Mouse (Mus musculus) midbrain, embryonic 11.5 days (tissue): ENCODE results near the gene Acoxl. TPM values are rescaled to one million over a fixed set of nuclear protein-coding genes. Genes with fewer than 3 reads are reported as not detected.

Experiments used
- ATAC-seq: fragments of 200-750 bp; cut with Nextera tagmentation; 2 replicates; pipeline ENCODE4 v1.8.0; 2017; ENCODE audit warnings: moderate TSS enrichment, moderate library complexity; ENCODE audit not compliant: low FRiP score
- DNase-seq: peaks from one replicate; pipeline ENCODE4 v3.0.0; 2015; ENCODE audit warnings: low spot score; ENCODE audit errors: missing footprints
- H3K27ac ChIP-seq: fragments of 300-500 bp; sonication (generic); 2 replicates; pipeline ENCODE4 v1.5.1; 2014; ENCODE audit warnings: low read depth, low read length
- H3K27me3 ChIP-seq: fragments of 300-500 bp; sonication (generic); 2 replicates; pipeline ENCODE4 v1.6.1; 2014; ENCODE audit warnings: mild to moderate bottlenecking, low read length, moderate library complexity, mixed read lengths; ENCODE audit not compliant: control insufficient read depth, insufficient read depth
- H3K36me3 ChIP-seq: fragments of 300-500 bp; sonication (generic); 2 replicates; pipeline ENCODE4 v1.6.1; 2014; ENCODE audit warnings: mild to moderate bottlenecking, low read length, moderate library complexity, mixed read lengths; ENCODE audit not compliant: control insufficient read depth, insufficient read depth
- H3K4me1 ChIP-seq: fragments of 300-500 bp; sonication (generic); 2 replicates; pipeline ENCODE4 v1.6.1; 2014; ENCODE audit warnings: low read length; ENCODE audit not compliant: control insufficient read depth, insufficient read depth
- H3K4me2 ChIP-seq: fragments of 300-500 bp; sonication (generic); 2 replicates; pipeline ENCODE4 v1.6.1; 2014; ENCODE audit warnings: mild to moderate bottlenecking, moderate library complexity
- H3K4me3 ChIP-seq: fragments of 300-500 bp; sonication (generic); 2 replicates; pipeline ENCODE4 v1.5.1; 2014; ENCODE audit warnings: low read depth, low read length
- H3K9ac ChIP-seq: fragments of 300-500 bp; sonication (generic); 2 replicates; pipeline ENCODE4 v1.6.1; 2014; ENCODE audit warnings: low read length
- H3K9me3 ChIP-seq: fragments of 300-500 bp; sonication (generic); 2 replicates; pipeline ENCODE4 v1.6.1; 2016; ENCODE audit warnings: low read length; ENCODE audit not compliant: control insufficient read depth
- WGBS: fragments of 180-500 bp; shearing (Covaris S2); extraction: QIAGEN DNeasy Blood & Tissue Kit; methylation state at CpG from one replicate; pipeline ENCODE4 v1.1.7; 2014; 5-methylcytosine and 5-hydroxymethylcytosine counted together
- polyA plus RNA-seq: library from polyadenylated mRNA; unstranded; fragments of >200 nt; fragmentation: Nextera tagmentation; extraction: Ambion mirVana; gene quantifications from 2 replicates; pipeline ENCODE4 v1.2.1, GENCODE M21; 2014

Gene Acoxl
- polyA plus RNA-seq, 1 experiment from 2014 or later = 0.18 TPM

- peaks cover 12% of the 10 kb centered on the region for H3K27me3 ChIP-seq
- H3K27ac ChIP-seq = no peak overlapping the region
These were observed 2.7 kb downstream of the Acoxl start for GRCm38 (mm10) chr2:127841402-127841801.

GRCm38 (mm10) chr2:127842421-127842820, 3.7 kb downstream of the Acoxl start:
- Histone ChIP-seq H3K4me1 (peaks cover 7% of the 10 kb centered on the region), H3K4me3 (no peak overlapping the region), H3K9ac (no peak overlapping the region), H3K9me3 (no peaks in the 10 kb centered on the region), H3K4me2 (no peak overlapping the region), H3K27me3 (peaks cover 12% of the 10 kb centered on the region), H3K36me3 (no peaks in the 10 kb centered on the region), H3K27ac (no peak overlapping the region)
- DNase-seq (no peak), ATAC-seq (no peak)
- WGBS = 77% methylated on average over 3 of the region's 3 CpGs

More at GRCm38 (mm10) chr2:127841402-127841801, 2.7 kb downstream of the Acoxl start:
- Histone ChIP-seq H3K4me1 (peaks cover 7% of the 10 kb centered on the region), H3K36me3 (no peaks in the 10 kb centered on the region), H3K9me3 (no peaks in the 10 kb centered on the region), H3K4me3 (no peak overlapping the region), H3K9ac (no peak overlapping the region), H3K4me2 (no peak overlapping the region)
- WGBS = 88% methylated on average over 1 of the region's 1 CpGs
- DNase-seq (no peak), ATAC-seq (no peak)

- H3K4me1 ChIP-seq = no peaks in the 10 kb centered on the region
- no peaks in the 10 kb centered on the region for H3K36me3 ChIP-seq
- whole genome bisulfite sequencing = 41% methylated on average over 7 of the region's 7 CpGs
- no peak for DNase-seq
- no peaks in the 10 kb centered on the region for H3K9me3 ChIP-seq
- H3K9ac ChIP-seq = no peak overlapping the region
- H3K27ac ChIP-seq = no peak overlapping the region
- H3K4me3 ChIP-seq = no peak overlapping the region
- no peak overlapping the region for H3K4me2 ChIP-seq
- H3K27me3 ChIP-seq = no peaks in the 10 kb centered on the region
- no peak for ATAC-seq
These were observed 6.8 kb downstream of the Acoxl start for GRCm38 (mm10) chr2:127845346-127845982.

GRCm38 (mm10) chr2:127846008-127846407, 7.3 kb downstream of the Acoxl start:
- Histone ChIP-seq H3K27me3 (no peaks in the 10 kb centered on the region), H3K4me3 (no peak overlapping the region), H3K27ac (no peak overlapping the region), H3K36me3 (no peaks in the 10 kb centered on the region), H3K9me3 (no peaks in the 10 kb centered on the region), H3K9ac (no peak overlapping the region), H3K4me1 (no peaks in the 10 kb centered on the region), H3K4me2 (no peak overlapping the region)
- no peak for DNase-seq
- no peak for ATAC-seq

- ATAC-seq (no peak), DNase-seq (no peak)
- H3K36me3 ChIP-seq = no peaks in the 10 kb centered on the region
- H3K4me2 ChIP-seq = no peak overlapping the region
- no peak overlapping the region for H3K4me3 ChIP-seq
- 26% methylated on average over 1 of the region's 1 CpGs for WGBS
- no peak overlapping the region for H3K9ac ChIP-seq
- no peaks in the 10 kb centered on the region for H3K9me3 ChIP-seq
- no peak overlapping the region for H3K27ac ChIP-seq
- H3K27me3 ChIP-seq = no peaks in the 10 kb centered on the region
- no peaks in the 10 kb centered on the region for H3K4me1 ChIP-seq
These were observed 7.9 kb downstream of the Acoxl start for GRCm38 (mm10) chr2:127846571-127846970.

- no peaks in the 10 kb centered on the region for H3K36me3 ChIP-seq
- no peak overlapping the region for H3K4me2 ChIP-seq
- no peaks in the 10 kb centered on the region for H3K9me3 ChIP-seq
- 87% methylated on average over 2 of the region's 2 CpGs for WGBS
- DNase-seq (no peak), ATAC-seq (no peak)
- H3K4me1 ChIP-seq = no peaks in the 10 kb centered on the region
- no peak overlapping the region for H3K9ac ChIP-seq
- H3K4me3 ChIP-seq = no peak overlapping the region
- no peaks in the 10 kb centered on the region for H3K27me3 ChIP-seq
- H3K27ac ChIP-seq = no peak overlapping the region
These were observed 11.7 kb downstream of the Acoxl start for GRCm38 (mm10) chr2:127850371-127850770.

GRCm38 (mm10) chr2:127854332-127854991, 15.8 kb downstream of the Acoxl start:
- Histone ChIP-seq H3K27ac (no peak overlapping the region), H3K27me3 (no peaks in the 10 kb centered on the region), H3K9ac (no peak overlapping the region), H3K4me1 (no peaks in the 10 kb centered on the region), H3K9me3 (no peaks in the 10 kb centered on the region), H3K36me3 (no peaks in the 10 kb centered on the region), H3K4me3 (no peak overlapping the region), H3K4me2 (no peak overlapping the region)
- DNase-seq = no peak
- 75% methylated on average over 3 of the region's 4 CpGs for WGBS
- ATAC-seq = no peak

- 77% methylated on average over 4 of the region's 4 CpGs for WGBS
- H3K27ac ChIP-seq = no peak overlapping the region
- no peak overlapping the region for H3K9ac ChIP-seq
- H3K4me1 ChIP-seq = no peaks in the 10 kb centered on the region
- ATAC-seq (no peak), DNase-seq (no peak)
- no peaks in the 10 kb centered on the region for H3K36me3 ChIP-seq
- no peaks in the 10 kb centered on the region for H3K27me3 ChIP-seq
- H3K9me3 ChIP-seq = no peaks in the 10 kb centered on the region
- no peak overlapping the region for H3K4me3 ChIP-seq
- no peak overlapping the region for H3K4me2 ChIP-seq
These were observed 25.7 kb downstream of the Acoxl start for GRCm38 (mm10) chr2:127864381-127864780.

DNA sequence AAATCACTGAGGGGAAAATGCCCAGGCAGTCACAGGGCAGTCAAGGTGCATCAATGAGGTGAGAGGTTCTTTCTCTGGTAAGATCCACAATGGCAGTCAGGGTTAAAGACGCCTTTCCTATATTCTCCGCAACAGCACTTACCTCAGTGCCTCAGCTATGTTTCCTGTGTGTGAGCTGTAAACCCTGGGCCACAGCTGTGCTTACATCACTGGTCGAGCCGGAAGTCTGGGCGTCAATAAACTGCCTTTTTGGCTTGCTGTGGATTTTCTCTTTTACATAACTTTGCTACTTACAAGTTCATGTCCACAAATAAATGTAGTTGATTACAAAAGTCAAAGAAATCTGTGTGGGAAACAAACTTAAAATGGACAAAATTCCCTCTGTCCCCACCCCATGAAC, 42.4 kb downstream of the Acoxl start:
- H3K9ac ChIP-seq = no peak overlapping the region
- no peak overlapping the region for H3K4me2 ChIP-seq
- no peaks in the 10 kb centered on the region for H3K27me3 ChIP-seq
- H3K27ac ChIP-seq = no peak overlapping the region
- H3K4me3 ChIP-seq = no peak overlapping the region
- no peaks in the 10 kb centered on the region for H3K9me3 ChIP-seq
- WGBS = 93% methylated on average over 5 of the region's 5 CpGs
- DNase-seq (no peak), ATAC-seq (no peak)
- H3K4me1 ChIP-seq = no peaks in the 10 kb centered on the region
- H3K36me3 ChIP-seq = no peaks in the 10 kb centered on the region
